Mouse (Mus musculus) lung, adult 2 months (tissue): Measurements from ENCODE around the gene Ascl1.

Experiments
- CTCF ChIP-seq: fragments of 200-500 bp; IDR thresholded peaks from 2 replicates; pipeline ENCODE4 v1.5.1; 2011; ENCODE audit warnings: mild to moderate bottlenecking, low read length, control low read depth; ENCODE audit not compliant: insufficient read depth
- POLR2A ChIP-seq: fragments of 200-500 bp; IDR thresholded peaks from 2 replicates; pipeline ENCODE4 v1.6.1; 2011; ENCODE audit warnings: low read depth, mild to moderate bottlenecking, control low read depth, low read length, borderline replicate concordance; ENCODE audit errors: extremely low read depth

DNA sequence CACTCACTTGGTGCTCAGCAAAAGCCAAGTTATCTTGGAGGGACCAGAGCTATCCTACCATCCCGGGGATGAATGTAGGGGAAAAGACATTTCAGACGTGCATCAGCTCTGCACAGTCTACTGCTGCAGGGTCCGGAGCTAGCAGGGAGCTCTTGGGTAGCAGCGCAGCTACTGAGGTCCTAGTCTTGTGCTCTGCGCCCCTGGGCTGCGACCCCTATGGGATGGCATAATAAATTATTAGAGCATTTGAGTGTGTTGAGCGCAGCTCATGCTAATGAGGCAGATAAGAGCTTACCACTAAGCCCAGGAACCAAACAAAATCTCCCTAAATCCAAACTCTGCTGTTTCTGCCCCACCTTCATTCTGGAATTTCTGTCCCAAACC is 8.2 kb upstream of the Ascl1 start:
- TF ChIP-seq CTCF (no peak), POLR2A (no peak)
